Mouse (Mus musculus): ENCODE data around the gene Camta2. TPM values are rescaled to one million over a fixed set of nuclear protein-coding genes. Genes with fewer than 3 reads are reported as not detected.
A peak's percentile ranks its signal among the peaks of the same experiment; 100 is the strongest.

Camta2 gene
- polyA plus RNA-seq, 1 experiment from 2014 or later = 9.2 TPM

GRCm38 (mm10) chr11:70638714-70639278, 49.1 kb downstream of the Camta2 start, which contains the start of gene Gp1ba:
TSS of gene Gp1ba (plus strand) at chr11:70639122.
- TF ChIP-seq CTCF (IDR thresholded peaks at IDR 0.05; ENCODE audit: low read depth) = no peak
- no peaks in the 10 kb centered on the region for H3K27me3 ChIP-seq (ENCODE audit: insufficient read depth, low read length)
- H3K4me2 ChIP-seq (ENCODE audit: low read length) = no peak within 1 kb of the TSS
- ATAC-seq (replicated peaks; ENCODE audit: low FRiP score, low read depth) (no peak), DNase-seq (ENCODE audit: low spot score) (no peak)
- WGBS = 44% methylated on average over 5 of the region's 5 CpGs
- no peaks in the 10 kb centered on the region; the same call in 1 of the 2 replicates for H3K4me1 ChIP-seq (replicated peaks; ENCODE audit: insufficient read depth, low read length)
- no peak within 1 kb of the TSS for H3K27ac ChIP-seq
- H3K36me3 ChIP-seq (ENCODE audit: insufficient read depth, low read length) = no peaks in the 10 kb centered on the region
- no peak within 1 kb of the TSS for H3K4me3 ChIP-seq (replicated peaks; ENCODE audit: low read depth, low read length)
- no peak within 1 kb of the TSS for H3K9ac ChIP-seq (ENCODE audit: low read depth, low read length)
- H3K9me3 ChIP-seq (replicated peaks; ENCODE audit: low read length) = no peaks in the 10 kb centered on the region

- no peak overlapping the region for H3K9ac ChIP-seq (ENCODE audit: low read depth, low read length)
- ATAC-seq (replicated peaks; ENCODE audit: low FRiP score, low read depth) (no peak), DNase-seq (ENCODE audit: low spot score) (no peak)
- H3K27ac ChIP-seq = no peak overlapping the region
- no peaks in the 10 kb centered on the region for H3K36me3 ChIP-seq (ENCODE audit: insufficient read depth, low read length)
- H3K9me3 ChIP-seq (replicated peaks; ENCODE audit: low read length) = no peaks in the 10 kb centered on the region
- H3K4me2 ChIP-seq (ENCODE audit: low read length) = no peak overlapping the region
- no peak for TF ChIP-seq CTCF (IDR thresholded peaks at IDR 0.05; ENCODE audit: low read depth)
- no peaks in the 10 kb centered on the region; the same call in 1 of the 2 replicates for H3K4me1 ChIP-seq (replicated peaks; ENCODE audit: insufficient read depth, low read length)
- 94% methylated on average over 1 of the region's 1 CpGs for WGBS
- H3K4me3 ChIP-seq (replicated peaks; ENCODE audit: low read depth, low read length) = no peak overlapping the region
- no peaks in the 10 kb centered on the region for H3K27me3 ChIP-seq (ENCODE audit: insufficient read depth, low read length)
These were observed 49.6 kb downstream of the Camta2 start for GRCm38 (mm10) chr11:70638293-70638692.

- no peak overlapping the region for H3K4me3 ChIP-seq (replicated peaks; ENCODE audit: low read depth, low read length)
- no peaks in the 10 kb centered on the region for H3K36me3 ChIP-seq (ENCODE audit: insufficient read depth, low read length)
- no peaks in the 10 kb centered on the region for H3K9me3 ChIP-seq (replicated peaks; ENCODE audit: low read length)
- no peaks in the 10 kb centered on the region for H3K27me3 ChIP-seq (ENCODE audit: insufficient read depth, low read length)
- 100% methylated on average over 1 of the region's 1 CpGs for WGBS
- no peaks in the 10 kb centered on the region; the same call in 1 of the 2 replicates for H3K4me1 ChIP-seq (replicated peaks; ENCODE audit: insufficient read depth, low read length)
- DNase-seq (ENCODE audit: low spot score) (no peak), ATAC-seq (replicated peaks; ENCODE audit: low FRiP score, low read depth) (no peak)
- TF ChIP-seq CTCF (IDR thresholded peaks at IDR 0.05; ENCODE audit: low read depth) = no peak
- H3K9ac ChIP-seq (ENCODE audit: low read depth, low read length) = no peak overlapping the region
- no peak overlapping the region for H3K27ac ChIP-seq
- no peak overlapping the region for H3K4me2 ChIP-seq (ENCODE audit: low read length)
These were observed 50.1 kb downstream of the Camta2 start for GRCm38 (mm10) chr11:70637764-70638163.

GRCm38 (mm10) chr11:70635601-70636000, 52.3 kb downstream of the Camta2 start:
- Histone ChIP-seq H3K27me3 (ENCODE audit: insufficient read depth, low read length) (no peaks in the 10 kb centered on the region), H3K36me3 (ENCODE audit: insufficient read depth, low read length) (no peaks in the 10 kb centered on the region), H3K9ac (ENCODE audit: low read depth, low read length) (no peak overlapping the region), H3K9me3 (replicated peaks; ENCODE audit: low read length) (no peaks in the 10 kb centered on the region), H3K27ac (no peak overlapping the region), H3K4me2 (ENCODE audit: low read length) (no peak overlapping the region), H3K4me1 (replicated peaks; ENCODE audit: insufficient read depth, low read length) (no peaks in the 10 kb centered on the region; the same call in 1 of the 2 replicates), H3K4me3 (replicated peaks; ENCODE audit: low read depth, low read length) (no peak overlapping the region)
- no peak for TF ChIP-seq CTCF (IDR thresholded peaks at IDR 0.05; ENCODE audit: low read depth)
- 74% methylated on average over 4 of the region's 4 CpGs for WGBS
- no peak for ATAC-seq (replicated peaks; ENCODE audit: low FRiP score, low read depth)
- no peak for DNase-seq (ENCODE audit: low spot score)

GRCm38 (mm10) chr11:70630129-70630528, 57.8 kb downstream of the Camta2 start:
- Histone ChIP-seq H3K27ac (peak overlapping the region; percentile 56), H3K4me1 (replicated peaks; ENCODE audit: insufficient read depth, low read length) (no peaks in the 10 kb centered on the region), H3K4me2 (ENCODE audit: low read length) (no peak overlapping the region), H3K27me3 (ENCODE audit: insufficient read depth, low read length) (no peaks in the 10 kb centered on the region), H3K36me3 (ENCODE audit: insufficient read depth, low read length) (no peaks in the 10 kb centered on the region), H3K9me3 (replicated peaks; ENCODE audit: low read length) (no peaks in the 10 kb centered on the region), H3K9ac (ENCODE audit: low read depth, low read length) (no peak overlapping the region), H3K4me3 (replicated peaks; ENCODE audit: low read depth, low read length) (no peak overlapping the region)
- 63% methylated on average over 7 of the region's 7 CpGs for WGBS
- ATAC-seq (replicated peaks; ENCODE audit: low FRiP score, low read depth) (no peak), DNase-seq (ENCODE audit: low spot score) (no peak)
- no peak for TF ChIP-seq CTCF (IDR thresholded peaks at IDR 0.05; ENCODE audit: low read depth)

GRCm38 (mm10) chr11:70629557-70629956, 58.3 kb downstream of the Camta2 start:
- no peak overlapping the region for H3K4me2 ChIP-seq (ENCODE audit: low read length)
- H3K27ac ChIP-seq = no peak overlapping the region
- no peaks in the 10 kb centered on the region for H3K9me3 ChIP-seq (replicated peaks; ENCODE audit: low read length)
- DNase-seq (ENCODE audit: low spot score) (peak; percentile 52), ATAC-seq (replicated peaks; ENCODE audit: low FRiP score, low read depth) (no peak)
- no peaks in the 10 kb centered on the region for H3K36me3 ChIP-seq (ENCODE audit: insufficient read depth, low read length)
- H3K27me3 ChIP-seq (ENCODE audit: insufficient read depth, low read length) = no peaks in the 10 kb centered on the region
- 43% methylated on average over 5 of the region's 5 CpGs for WGBS
- TF ChIP-seq CTCF (IDR thresholded peaks at IDR 0.05; ENCODE audit: low read depth) = peak; percentile 63
- no peaks in the 10 kb centered on the region for H3K4me1 ChIP-seq (replicated peaks; ENCODE audit: insufficient read depth, low read length)
- H3K4me3 ChIP-seq (replicated peaks; ENCODE audit: low read depth, low read length) = no peak overlapping the region
- no peak overlapping the region for H3K9ac ChIP-seq (ENCODE audit: low read depth, low read length)

GRCm38 (mm10) chr11:70628431-70628830, 59.5 kb downstream of the Camta2 start:
- H3K4me2 ChIP-seq (ENCODE audit: low read length) = no peak overlapping the region
- no peak overlapping the region for H3K27ac ChIP-seq
- H3K9me3 ChIP-seq (replicated peaks; ENCODE audit: low read length) = no peaks in the 10 kb centered on the region
- no peaks in the 10 kb centered on the region for H3K4me1 ChIP-seq (replicated peaks; ENCODE audit: insufficient read depth, low read length)
- H3K36me3 ChIP-seq (ENCODE audit: insufficient read depth, low read length) = no peaks in the 10 kb centered on the region
- H3K9ac ChIP-seq (ENCODE audit: low read depth, low read length) = no peak overlapping the region
- 49% methylated on average over 2 of the region's 2 CpGs for WGBS
- DNase-seq (ENCODE audit: low spot score) = no peak
- H3K4me3 ChIP-seq (replicated peaks; ENCODE audit: low read depth, low read length) = no peak overlapping the region
- TF ChIP-seq CTCF (IDR thresholded peaks at IDR 0.05; ENCODE audit: low read depth) = no peak
- H3K27me3 ChIP-seq (ENCODE audit: insufficient read depth, low read length) = no peaks in the 10 kb centered on the region
- ATAC-seq (replicated peaks; ENCODE audit: low FRiP score, low read depth) = no peak
